Mouse (Mus musculus) myocyte (in vitro differentiated cells): ENCODE measurements around the gene Smyd3. TPM values are rescaled to one million over a fixed set of nuclear protein-coding genes. Genes with fewer than 3 reads are reported as not detected.

Source experiments
- H3K27me3 ChIP-seq: one replicate; pipeline ENCODE4 v1.6.1; 2011; ENCODE audit not compliant: control insufficient read depth, insufficient read depth, insufficient read length
- H3K36me3 ChIP-seq: one replicate; pipeline ENCODE4 v1.6.1; 2011; ENCODE audit not compliant: control insufficient read depth, insufficient read depth
- H3K4me2 ChIP-seq: one replicate; pipeline ENCODE4 v1.6.1; 2011; ENCODE audit warnings: low read depth, control low read depth
- H3K4me3 ChIP-seq: one replicate; pipeline ENCODE4 v1.5.1; 2011; ENCODE audit warnings: mild to moderate bottlenecking, control low read depth, moderate library complexity
- H3K79me2 ChIP-seq: one replicate; pipeline ENCODE4 v1.6.1; 2011; ENCODE audit not compliant: control insufficient read depth, insufficient read depth
- H3ac ChIP-seq: one replicate; pipeline ENCODE4 v1.6.1; 2011; ENCODE audit not compliant: control insufficient read depth, insufficient read length
- CEBPB ChIP-seq: IDR thresholded peaks from 2 replicates; pipeline ENCODE4 v1.6.1; 2011; ENCODE audit warnings: mild to moderate bottlenecking, moderate library complexity; ENCODE audit not compliant: poor library complexity, insufficient read depth, severe bottlenecking
- E2F4 ChIP-seq: IDR thresholded peaks from one replicate; pipeline ENCODE4 v1.6.1; 2011; ENCODE audit warnings: mild to moderate bottlenecking, control low read depth, moderate library complexity; ENCODE audit not compliant: insufficient read depth
- MAX ChIP-seq: IDR thresholded peaks from one replicate; pipeline ENCODE4 v1.6.1; 2011; ENCODE audit warnings: low read depth, mild to moderate bottlenecking, control low read depth
- MYOD1 ChIP-seq, 3 experiments: IDR thresholded peaks; one replicate each; pipeline ENCODE4 v1.6.1; 2011; ENCODE audit warnings: control low read depth in 2 of 3, low read depth in 2 of 3, mild to moderate bottlenecking in 2 of 3, moderate library complexity in 1 of 3; ENCODE audit not compliant: insufficient read length in 2 of 3, control insufficient read depth in 1 of 3
- MYOG ChIP-seq, 3 experiments: IDR thresholded peaks; one replicate each; pipeline ENCODE4 v1.6.1; 2011; ENCODE audit warnings: control low read depth in 2 of 3, low read depth in 2 of 3, mild to moderate bottlenecking in 2 of 3; ENCODE audit not compliant: insufficient read length in 2 of 3, control insufficient read depth in 1 of 3, insufficient read depth in 1 of 3
- POLR2A ChIP-seq: IDR thresholded peaks from one replicate; pipeline ENCODE4 v1.6.1; 2011; ENCODE audit warnings: low read depth, mild to moderate bottlenecking, control low read depth, moderate library complexity; ENCODE audit not compliant: insufficient read length
- POLR2AphosphoS2 ChIP-seq: IDR thresholded peaks from one replicate; pipeline ENCODE4 v1.6.1; 2011; ENCODE audit warnings: low read depth, control low read depth; ENCODE audit not compliant: insufficient read length
- REST ChIP-seq: IDR thresholded peaks from one replicate; pipeline ENCODE4 v1.6.1; 2011; ENCODE audit warnings: mild to moderate bottlenecking, control low read depth, moderate library complexity; ENCODE audit not compliant: insufficient read depth, insufficient read length
- SRF ChIP-seq: IDR thresholded peaks from one replicate; pipeline ENCODE4 v1.6.1; 2011; ENCODE audit warnings: low read depth; ENCODE audit not compliant: control insufficient read depth, insufficient read length
- TCF12 ChIP-seq: IDR thresholded peaks from one replicate; pipeline ENCODE4 v1.6.1; 2011; ENCODE audit warnings: mild to moderate bottlenecking, control low read depth; ENCODE audit not compliant: poor library complexity, insufficient read depth, severe bottlenecking
- TCF3 ChIP-seq: IDR thresholded peaks from one replicate; pipeline ENCODE4 v1.6.1; 2011; ENCODE audit warnings: low read depth, control low read depth; ENCODE audit not compliant: insufficient read length
- USF1 ChIP-seq: IDR thresholded peaks from one replicate; pipeline ENCODE4 v1.6.1; 2011; ENCODE audit warnings: low read depth, mild to moderate bottlenecking, control low read depth, moderate library complexity
- polyA plus RNA-seq: library from polyadenylated mRNA; unstranded; fragments of >200 nt; fragmentation: generic; extraction: Trizol; gene quantifications from one replicate; pipeline ENCODE4 v1.2.1, GENCODE M21; 2012; ENCODE audit warnings: missing spikeins

The Smyd3 gene
- polyA plus RNA-seq, result 22.7 TPM

GRCm38 (mm10) chr1:179517713-179518465 is at the start of gene Smyd3:
TSS of gene Smyd3 (minus strand) at chr1:179518041.
- Histone ChIP-seq H3K4me3 (peak within 1 kb of the TSS; percentile 56), H3K79me2 (no peaks in the 10 kb centered on the region), H3K4me2 (peak within 1 kb of the TSS; percentile 87), H3K36me3 (no peaks in the 10 kb centered on the region), H3K27me3 (no peaks in the 10 kb centered on the region), H3ac (peak within 1 kb of the TSS; percentile 22)
- TF ChIP-seq E2F4, result peak; percentile 37
- peak; percentile 86 for TF ChIP-seq POLR2AphosphoS2
- no peak for TF ChIP-seq CEBPB
- TF ChIP-seq MYOG (IDR thresholded peaks at IDR 0.05; ENCODE audit: control insufficient read depth in 1 of 3, insufficient read depth in 1 of 3, insufficient read length in 2 of 3, low read depth in 2 of 3), result peak in 1 of 3 experiments; percentile 29
- peak; percentile 87 for TF ChIP-seq POLR2A

- no peaks in the 10 kb centered on the region for H3K27me3 ChIP-seq
- no peak overlapping the region for H3K4me3 ChIP-seq
- TF ChIP-seq POLR2AphosphoS2 (no peak), TCF3 (no peak), POLR2A (no peak), MYOG (IDR thresholded peaks at IDR 0.05; ENCODE audit: control insufficient read depth in 1 of 3, insufficient read depth in 1 of 3, insufficient read length in 2 of 3, low read depth in 2 of 3) (peak in 2 of 3 experiments; percentile 7 to 70), TCF12 (no peak), CEBPB (no peak), MYOD1 (IDR thresholded peaks at IDR 0.05; ENCODE audit: control insufficient read depth in 1 of 3, insufficient read length in 2 of 3, low read depth in 2 of 3) (peak in 2 of 3 experiments; percentile 3 to 76)
- no peaks in the 10 kb centered on the region for H3K36me3 ChIP-seq
- H3K79me2 ChIP-seq, result peaks cover 3% of the 10 kb centered on the region
- peak overlapping the region; percentile 35 for H3K4me2 ChIP-seq
- no peak overlapping the region for H3ac ChIP-seq
Measured at GRCm38 (mm10) chr1:179567558-179567957, 49.7 kb upstream of the Smyd3 start.

- Histone ChIP-seq H3K79me2 (peaks cover 2% of the 10 kb centered on the region), H3K4me3 (no peak overlapping the region), H3K36me3 (no peaks in the 10 kb centered on the region), H3K4me2 (no peak overlapping the region), H3K27me3 (no peaks in the 10 kb centered on the region), H3ac (no peak overlapping the region)
- no peak for TF ChIP-seq REST
- no peak for TF ChIP-seq SRF
- TF ChIP-seq POLR2AphosphoS2, result no peak
- no peak for TF ChIP-seq MAX
- TF ChIP-seq TCF12, result no peak
- TF ChIP-seq MYOG (IDR thresholded peaks at IDR 0.05; ENCODE audit: control insufficient read depth in 1 of 3, insufficient read depth in 1 of 3, insufficient read length in 2 of 3, low read depth in 2 of 3), result no peak
Measured at GRCm38 (mm10) chr1:179563926-179564325, 46.1 kb upstream of the Smyd3 start.

- Histone ChIP-seq H3K4me2 (no peak overlapping the region), H3K4me3 (no peak overlapping the region), H3K79me2 (no peaks in the 10 kb centered on the region), H3K27me3 (no peaks in the 10 kb centered on the region), H3K36me3 (no peaks in the 10 kb centered on the region), H3ac (no peak overlapping the region)
- no peak for TF ChIP-seq E2F4
- TF ChIP-seq POLR2AphosphoS2, result no peak
- no peak for TF ChIP-seq REST
- TF ChIP-seq TCF3, result no peak
- no peak for TF ChIP-seq MYOG (IDR thresholded peaks at IDR 0.05; ENCODE audit: control insufficient read depth in 1 of 3, insufficient read depth in 1 of 3, insufficient read length in 2 of 3, low read depth in 2 of 3)
- no peak for TF ChIP-seq POLR2A
- no peak for TF ChIP-seq MYOD1 (IDR thresholded peaks at IDR 0.05; ENCODE audit: control insufficient read depth in 1 of 3, insufficient read length in 2 of 3, low read depth in 2 of 3)
- TF ChIP-seq MAX, result no peak
- TF ChIP-seq CEBPB, result no peak
- TF ChIP-seq SRF, result no peak
- TF ChIP-seq USF1, result no peak
- no peak for TF ChIP-seq TCF12
Measured at GRCm38 (mm10) chr1:179563211-179563610, 45.4 kb upstream of the Smyd3 start.

GRCm38 (mm10) chr1:179560845-179561430 is 43.1 kb upstream of the Smyd3 start:
- TF ChIP-seq MAX (no peak), POLR2AphosphoS2 (no peak), USF1 (no peak), REST (no peak), TCF12 (no peak), TCF3 (no peak), POLR2A (no peak), MYOG (IDR thresholded peaks at IDR 0.05; ENCODE audit: control insufficient read depth in 1 of 3, insufficient read depth in 1 of 3, insufficient read length in 2 of 3, low read depth in 2 of 3) (no peak), E2F4 (no peak), MYOD1 (IDR thresholded peaks at IDR 0.05; ENCODE audit: control insufficient read depth in 1 of 3, insufficient read length in 2 of 3, low read depth in 2 of 3) (no peak), SRF (no peak), CEBPB (no peak)
- Histone ChIP-seq H3K36me3 (no peaks in the 10 kb centered on the region), H3K4me2 (no peak overlapping the region)

More at GRCm38 (mm10) chr1:179560845-179561430, 43.1 kb upstream of the Smyd3 start:
- no peaks in the 10 kb centered on the region for H3K27me3 ChIP-seq
- H3K79me2 ChIP-seq, result peaks cover 8% of the 10 kb centered on the region
- no peak overlapping the region for H3K4me3 ChIP-seq
- no peak overlapping the region for H3ac ChIP-seq
